Mouse (Mus musculus): ENCODE data around the gene Slc34a1.
"Not testable (repeated sequence)": the region's sequence is repeated elsewhere in the genome, so short reads cannot be mapped to it uniquely, and the experiment has no call there.

Gene Slc34a1

DNA sequence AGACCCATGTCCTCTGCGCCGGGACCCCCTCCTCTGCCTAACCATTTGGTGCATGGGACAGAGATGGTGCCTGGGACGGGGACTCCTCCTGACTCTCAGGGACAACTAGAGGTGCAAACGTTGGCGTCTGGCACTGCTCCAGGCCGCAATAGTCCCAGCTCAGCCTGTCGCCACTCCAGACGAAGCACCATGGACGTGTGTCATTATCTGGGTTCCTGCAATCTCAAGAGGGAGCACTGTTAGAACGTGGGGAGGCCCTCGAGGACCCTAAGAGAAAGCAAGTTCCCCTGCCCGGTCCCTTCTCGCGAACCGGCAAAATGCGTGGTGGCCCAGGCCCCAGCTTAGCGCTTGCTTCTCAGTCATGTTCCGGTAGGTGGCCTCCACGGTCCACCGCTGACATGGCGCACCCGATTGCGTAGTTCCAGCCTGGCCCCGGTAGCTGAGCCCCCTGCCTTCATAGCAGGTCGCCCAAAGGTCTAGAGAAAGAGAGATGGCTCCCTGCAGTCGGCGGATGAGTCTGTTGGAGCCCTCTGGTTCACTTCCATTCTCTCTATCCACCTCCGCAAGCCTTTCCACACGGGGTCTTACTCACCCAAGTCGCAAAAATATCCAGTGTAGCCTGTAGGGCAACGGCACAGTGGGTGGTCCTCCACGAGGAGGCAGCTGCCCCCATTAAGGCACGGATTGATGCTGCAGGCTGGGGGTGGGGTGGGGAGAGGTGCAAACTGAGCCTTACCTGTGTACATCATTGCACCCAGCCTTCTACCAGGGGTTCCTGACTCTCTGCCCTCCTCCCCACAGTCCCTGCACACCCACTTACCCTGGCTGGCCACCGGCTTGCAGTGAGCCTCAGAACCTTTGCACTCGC lies 23.2 kb downstream of the Slc34a1 start:
- peak overlapping the region; percentile 71 for H3K4me3 ChIP-seq (replicated peaks; ENCODE audit: low read length)
- H3K36me3 ChIP-seq (ENCODE audit: insufficient read depth, low read length): no peaks in the 10 kb centered on the region
- no peak for TF ChIP-seq POU5F1 (IDR thresholded peaks at IDR 0.05; ENCODE audit: borderline replicate concordance, low read length)
- TF ChIP-seq CTCF (conservative IDR thresholded peaks at IDR 0.05; ENCODE audit: low read length): 0 out of 2 replicates have a peak, but pooled peaks have one; percentile 6
- H3K4me1 ChIP-seq (replicated peaks; ENCODE audit: low read depth, low read length): peaks cover 41% of the 10 kb centered on the region
- no peaks in the 10 kb centered on the region for H3K9me3 ChIP-seq (ENCODE audit: low read length)
- peaks cover 68% of the 10 kb centered on the region for H3K27me3 ChIP-seq (ENCODE audit: insufficient read depth, low read length)

DNA sequence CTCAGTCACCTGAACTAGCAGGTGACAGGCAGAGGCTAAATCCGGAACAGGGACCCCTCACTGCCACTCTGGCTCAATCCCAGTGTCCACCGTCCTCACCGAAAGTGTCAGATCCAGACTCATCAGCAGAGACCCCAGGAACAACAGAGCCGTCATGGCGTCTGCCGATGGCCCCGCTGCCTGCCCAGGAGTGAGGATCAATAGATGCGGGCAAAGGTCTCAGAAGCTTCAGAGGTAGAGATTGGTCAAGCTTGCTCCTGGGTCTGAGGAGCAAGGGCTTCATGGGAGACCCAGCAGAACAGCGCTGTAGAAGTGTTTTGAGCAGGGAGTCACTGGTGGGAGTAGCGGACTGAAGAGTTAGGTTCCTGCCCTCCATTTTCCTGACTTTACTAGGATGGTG lies 28.6 kb downstream of the Slc34a1 start, which contains the start of gene F12:
Gene F12 (minus strand): TSS at position 181 of the 400 bp plus-strand sequence.
- H3K4me1 ChIP-seq (replicated peaks; ENCODE audit: low read depth, low read length): peaks cover 9% of the 10 kb centered on the region
- no peak within 1 kb of the TSS for H3K4me3 ChIP-seq (replicated peaks; ENCODE audit: low read length)
- TF ChIP-seq CTCF (conservative IDR thresholded peaks at IDR 0.05; ENCODE audit: low read length) (no peak), POU5F1 (IDR thresholded peaks at IDR 0.05; ENCODE audit: borderline replicate concordance, low read length) (no peak), NANOG (IDR thresholded peaks at IDR 0.05; ENCODE audit: borderline replicate concordance, low read length) (no peak)
- H3K36me3 ChIP-seq (ENCODE audit: insufficient read depth, low read length): no peaks in the 10 kb centered on the region
- H3K27me3 ChIP-seq (ENCODE audit: insufficient read depth, low read length): peaks cover 37% of the 10 kb centered on the region
- H3K9me3 ChIP-seq (ENCODE audit: low read length): peaks cover 7% of the 10 kb centered on the region; the same call in 1 of the 2 replicates

DNA sequence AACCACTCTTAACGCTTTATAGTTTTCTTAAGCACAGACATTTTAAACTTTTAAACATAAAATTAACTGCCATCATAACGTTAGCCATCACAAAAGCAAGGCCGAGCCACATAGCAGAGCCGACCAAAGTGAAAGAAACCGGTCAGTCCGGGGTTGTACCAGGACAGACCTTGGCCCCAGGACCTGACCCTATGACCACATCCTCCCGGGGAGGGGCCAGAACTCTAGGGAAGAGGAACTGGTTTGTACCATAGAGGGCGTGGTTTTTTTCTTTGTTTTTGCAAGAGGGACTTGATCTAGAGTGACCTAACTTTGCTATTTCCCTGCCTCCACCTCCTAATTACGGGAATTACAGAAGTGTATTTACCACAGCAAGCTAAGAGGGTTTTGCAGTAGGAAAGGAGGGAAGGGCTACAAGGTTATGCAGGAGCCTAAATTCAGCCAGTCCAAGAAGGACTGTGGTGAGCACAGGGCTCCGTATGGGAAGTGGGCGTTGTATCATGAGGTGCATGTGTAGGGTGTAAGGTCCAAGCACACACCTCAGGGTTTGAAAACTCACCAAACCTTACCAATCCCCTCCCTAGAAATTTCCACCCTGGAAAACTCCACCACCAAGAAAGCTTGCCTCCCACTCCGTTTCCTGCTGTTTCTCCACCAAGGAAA lies 31.4 kb downstream of the Slc34a1 start:
- Histone ChIP-seq H3K36me3 (ENCODE audit: insufficient read depth, low read length) (no peaks in the 10 kb centered on the region), H3K9me3 (ENCODE audit: low read length) (peaks cover 21% of the 10 kb centered on the region), H3K4me1 (replicated peaks; ENCODE audit: low read depth, low read length) (no peaks in the 10 kb centered on the region; the same call in 1 of the 2 replicates), H3K27me3 (ENCODE audit: insufficient read depth, low read length) (peaks cover 25% of the 10 kb centered on the region), H3K4me3 (replicated peaks; ENCODE audit: low read length) (no peak overlapping the region)
- TF ChIP-seq NANOG (IDR thresholded peaks at IDR 0.05; ENCODE audit: borderline replicate concordance, low read length) (no peak), CTCF (conservative IDR thresholded peaks at IDR 0.05; ENCODE audit: low read length) (no peak), POU5F1 (IDR thresholded peaks at IDR 0.05; ENCODE audit: borderline replicate concordance, low read length) (no peak)

DNA sequence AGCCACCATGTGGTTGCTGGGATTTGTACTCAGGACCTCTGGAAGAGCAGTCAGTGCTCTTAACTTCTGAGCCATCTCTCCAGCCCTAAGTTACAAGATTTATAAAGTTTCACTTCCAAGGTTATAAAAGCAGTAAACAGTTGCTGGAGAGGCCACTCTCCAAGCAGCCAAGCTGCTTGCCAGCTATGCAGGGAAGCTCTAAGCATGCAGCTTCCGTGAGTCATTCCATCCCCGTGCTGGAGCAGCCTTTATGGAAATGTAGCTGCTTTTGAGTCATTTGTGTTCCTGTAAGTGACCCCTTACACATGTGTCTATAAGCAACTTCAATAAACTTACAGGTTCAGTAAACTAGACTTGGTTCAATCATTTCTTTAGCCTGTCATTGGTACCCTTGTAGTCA lies 32.6 kb downstream of the Slc34a1 start:
- peaks cover 30% of the 10 kb centered on the region for H3K9me3 ChIP-seq (ENCODE audit: low read length)
- no peaks in the 10 kb centered on the region; the same call in 1 of the 2 replicates for H3K4me1 ChIP-seq (replicated peaks; ENCODE audit: low read depth, low read length)
- no peaks in the 10 kb centered on the region for H3K36me3 ChIP-seq (ENCODE audit: insufficient read depth, low read length)
- H3K27me3 ChIP-seq (ENCODE audit: insufficient read depth, low read length): peaks cover 18% of the 10 kb centered on the region
- TF ChIP-seq CTCF (conservative IDR thresholded peaks at IDR 0.05; ENCODE audit: low read length): no peak
- TF ChIP-seq POU5F1 (IDR thresholded peaks at IDR 0.05; ENCODE audit: borderline replicate concordance, low read length): no peak
- no peak for TF ChIP-seq NANOG (IDR thresholded peaks at IDR 0.05; ENCODE audit: borderline replicate concordance, low read length)
- H3K4me3 ChIP-seq (replicated peaks; ENCODE audit: low read length): no peak overlapping the region

DNA sequence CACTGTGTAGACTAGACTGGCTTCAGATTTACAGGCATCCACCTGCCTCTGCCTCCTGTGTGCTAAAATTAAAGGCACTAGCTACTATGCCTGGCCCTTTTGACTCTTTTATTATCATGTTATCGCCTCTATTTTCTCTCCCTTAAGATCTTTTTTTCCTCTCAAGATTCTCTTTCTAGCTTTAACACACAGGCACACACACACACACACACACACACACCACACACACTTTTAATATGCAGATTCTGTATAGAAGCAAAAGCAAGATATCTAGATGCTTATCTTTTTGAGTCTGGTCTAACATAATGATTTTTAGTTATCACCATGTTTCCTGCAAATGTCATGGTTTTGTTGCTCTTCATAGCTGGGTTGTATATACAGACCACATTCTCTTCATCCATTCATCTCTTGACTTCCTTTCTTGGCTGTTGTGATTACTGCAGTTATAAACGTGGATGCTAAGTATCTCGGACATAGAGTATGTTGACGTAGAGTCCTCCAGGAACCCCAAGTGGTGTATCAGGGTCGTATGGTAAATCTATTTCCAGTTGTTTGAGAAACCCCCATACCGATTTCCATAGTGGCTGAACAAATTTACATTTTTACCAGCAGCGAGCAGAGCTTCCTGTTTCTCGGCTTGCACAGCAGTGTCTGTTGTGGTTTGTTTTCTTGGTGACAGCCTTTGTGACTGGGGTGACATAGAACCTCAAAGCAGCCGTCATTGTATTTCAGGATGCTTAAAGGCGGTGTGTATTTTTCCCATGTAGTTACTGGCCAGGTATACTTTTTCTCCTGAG lies 34.1 kb downstream of the Slc34a1 start:
- TF ChIP-seq POU5F1 (IDR thresholded peaks at IDR 0.05; ENCODE audit: borderline replicate concordance, low read length) (no peak), NANOG (IDR thresholded peaks at IDR 0.05; ENCODE audit: borderline replicate concordance, low read length) (no peak), CTCF (conservative IDR thresholded peaks at IDR 0.05; ENCODE audit: low read length) (no peak)
- Histone ChIP-seq H3K36me3 (ENCODE audit: insufficient read depth, low read length) (no peaks in the 10 kb centered on the region), H3K27me3 (ENCODE audit: insufficient read depth, low read length) (peaks cover 5% of the 10 kb centered on the region; the same call in 1 of the 2 replicates), H3K4me3 (replicated peaks; ENCODE audit: low read length) (no peak overlapping the region), H3K9me3 (ENCODE audit: low read length) (peaks cover 45% of the 10 kb centered on the region), H3K4me1 (replicated peaks; ENCODE audit: low read depth, low read length) (no peaks in the 10 kb centered on the region; the same call in 1 of the 2 replicates)

DNA sequence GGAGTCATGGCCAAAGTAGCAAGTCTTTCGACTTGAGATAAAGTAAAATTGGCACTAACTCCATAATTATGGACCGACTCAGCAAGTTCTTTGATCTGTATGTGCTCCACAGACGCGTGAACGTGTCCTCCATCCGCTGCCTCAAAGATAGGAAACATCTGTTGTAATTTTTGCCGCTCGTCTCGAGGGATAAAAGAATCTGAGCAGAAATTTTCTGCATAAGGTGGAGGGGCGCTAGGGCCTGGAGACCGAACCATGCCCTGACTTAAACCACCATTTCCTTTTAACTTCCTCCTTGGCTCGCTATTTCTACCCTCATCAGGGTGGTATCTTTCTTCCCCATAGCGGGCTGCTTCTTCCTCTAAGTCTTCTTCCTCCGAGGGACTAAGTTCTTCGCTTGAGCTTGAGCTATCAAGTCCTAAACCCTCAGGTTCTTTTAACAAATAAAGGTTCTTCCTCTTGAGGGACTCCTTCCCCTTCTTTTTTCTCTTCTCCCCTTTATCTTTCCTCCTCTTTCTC lies 39.2 kb downstream of the Slc34a1 start:
- H3K4me1 ChIP-seq (replicated peaks; ENCODE audit: low read depth, low read length); H3K36me3 ChIP-seq (ENCODE audit: insufficient read depth, low read length); H3K27me3 ChIP-seq (ENCODE audit: insufficient read depth, low read length); H3K4me3 ChIP-seq (replicated peaks; ENCODE audit: low read length): not testable (repeated sequence)
- peaks cover 71% of the 10 kb centered on the region for H3K9me3 ChIP-seq (ENCODE audit: low read length)

DNA sequence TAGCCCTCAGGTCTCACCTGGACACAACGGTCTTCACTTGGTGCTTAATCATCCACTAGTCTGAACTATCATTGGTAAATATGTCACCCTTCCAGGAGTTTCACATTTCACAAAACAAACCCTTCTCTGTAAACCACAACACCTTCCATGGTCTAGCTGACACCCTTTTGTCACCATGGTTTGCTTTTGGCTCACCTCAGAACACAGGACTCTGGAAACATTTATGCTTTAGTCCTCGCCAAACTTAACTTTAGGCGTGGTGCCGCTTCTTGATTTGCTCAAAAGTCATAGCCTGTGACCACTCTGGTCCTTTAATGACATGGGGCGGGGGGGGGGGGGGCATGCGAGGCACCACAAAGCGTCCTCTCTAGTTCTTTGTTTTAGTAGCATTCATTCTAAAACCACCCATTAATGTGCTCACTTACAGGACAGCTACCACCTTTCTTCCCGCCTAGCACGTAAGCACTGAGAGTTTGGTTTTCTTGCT lies 45.9 kb downstream of the Slc34a1 start:
- Histone ChIP-seq H3K27me3 (ENCODE audit: insufficient read depth, low read length) (no peaks in the 10 kb centered on the region), H3K36me3 (ENCODE audit: insufficient read depth, low read length) (peaks cover 23% of the 10 kb centered on the region), H3K4me1 (replicated peaks; ENCODE audit: low read depth, low read length) (peaks cover 52% of the 10 kb centered on the region), H3K4me3 (replicated peaks; ENCODE audit: low read length) (peak overlapping the region; percentile 98), H3K9me3 (ENCODE audit: low read length) (peaks cover 16% of the 10 kb centered on the region)
- no peak for TF ChIP-seq NANOG (IDR thresholded peaks at IDR 0.05; ENCODE audit: borderline replicate concordance, low read length)
- no peak for TF ChIP-seq POU5F1 (IDR thresholded peaks at IDR 0.05; ENCODE audit: borderline replicate concordance, low read length)
- TF ChIP-seq CTCF (conservative IDR thresholded peaks at IDR 0.05; ENCODE audit: low read length): no peak
